Mouse (Mus musculus) spleen, postnatal 10 days (tissue): Measurements from ENCODE around the gene Trem2.

Experiments
- DNase-seq, 2 experiments: peaks; one replicate each; pipeline ENCODE4 v3.0.0; 2021 to 2022; ENCODE audit warnings: low spot score in 2 of 2

Trem2 gene

DNA sequence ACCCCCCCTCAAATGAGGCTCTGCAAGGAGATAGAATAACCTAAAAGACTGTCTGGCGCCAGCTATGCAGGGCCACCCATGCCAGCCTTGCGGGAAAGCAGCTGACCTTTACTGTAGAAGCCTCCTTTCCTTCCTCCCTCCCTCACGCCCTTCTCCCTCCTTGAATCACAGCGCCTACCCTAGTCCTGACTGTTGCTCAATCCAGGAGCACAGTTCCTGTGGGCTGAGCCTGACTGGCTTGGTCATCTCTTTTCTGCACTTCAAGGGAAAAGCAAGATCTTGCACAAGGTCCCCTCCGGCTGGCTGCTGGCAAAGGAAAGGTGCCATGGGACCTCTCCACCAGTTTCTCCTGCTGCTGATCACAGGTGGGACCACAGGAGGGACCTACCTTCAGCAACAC is at the start of gene Trem2:
Trem2 (plus strand) TSS at position 171 of the 400 bp plus-strand sequence.
- no peak for DNase-seq

DNA sequence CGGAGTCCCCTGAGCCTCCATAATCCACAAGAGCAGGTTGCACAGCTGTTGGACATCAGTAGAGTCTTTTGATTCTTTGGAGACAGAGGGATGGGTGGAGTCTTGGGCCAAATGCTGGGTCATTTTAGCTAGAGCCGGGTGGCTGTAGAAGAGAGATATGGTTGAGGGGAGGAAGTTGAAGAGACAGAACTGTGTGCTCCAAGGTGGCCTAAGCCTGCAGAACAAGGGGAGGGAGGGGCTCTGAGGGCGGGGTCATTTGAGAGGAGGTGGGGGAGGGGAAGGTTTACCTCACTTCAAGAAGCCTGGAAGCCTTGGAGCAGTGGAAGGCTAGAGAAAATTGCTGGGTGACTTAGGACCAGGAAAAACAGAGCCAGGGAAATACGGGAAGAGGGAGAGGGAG is 47.0 kb upstream of the Trem2 start, which contains the start of gene Treml2:
Treml2 (plus strand) TSS at position 296 of the 400 bp plus-strand sequence.
- peak in 1 of 2 experiments; percentile 47 for DNase-seq

- peak in 1 of 2 experiments; percentile 56 for DNase-seq
Measured at GRCm38 (mm10) chr17:48299756-48300155, 46.4 kb upstream of the Trem2 start.

GRCm38 (mm10) chr17:48300199-48300598 is 46.0 kb upstream of the Trem2 start:
- peak; percentile 71 for DNase-seq

DNA sequence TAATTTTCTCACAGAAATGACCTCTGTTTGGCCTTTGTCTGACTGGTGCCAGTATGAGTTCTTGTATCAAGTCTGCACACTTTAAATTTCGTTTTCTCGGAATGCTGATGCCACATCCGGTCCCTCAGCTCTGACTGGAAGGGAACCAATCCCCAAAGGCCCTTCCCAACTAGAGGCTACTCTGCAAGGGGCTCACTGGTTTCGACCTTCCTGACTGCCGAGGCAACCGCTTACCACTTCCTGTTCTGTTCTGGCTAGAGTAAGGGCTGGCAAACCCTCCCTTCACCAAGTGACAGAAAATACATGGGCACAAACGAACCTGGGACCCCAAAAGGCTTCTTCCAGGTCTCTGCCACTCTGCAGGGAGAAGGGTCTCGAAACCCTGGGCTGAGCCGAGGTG is 45.3 kb upstream of the Trem2 start:
- peak; percentile 32 to 55 for DNase-seq

DNA sequence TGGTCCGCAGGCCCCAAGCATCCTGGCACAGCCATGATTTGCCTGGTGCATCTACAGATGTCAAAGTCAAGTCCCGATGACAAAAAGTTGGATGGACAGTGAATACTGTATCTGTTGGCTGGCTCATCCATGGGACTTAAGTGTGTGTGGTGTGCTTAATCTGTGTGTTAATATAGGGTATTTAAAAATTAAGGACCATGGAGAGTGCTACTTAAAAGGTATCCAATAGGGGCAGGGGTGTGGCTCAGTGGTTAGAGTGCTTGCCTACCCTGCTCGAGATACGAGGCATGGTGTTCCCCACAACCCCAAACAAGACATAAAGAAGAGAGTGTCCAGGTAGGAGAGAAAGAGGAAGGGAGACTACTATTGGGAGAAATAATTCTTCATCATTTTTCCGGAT is 44.4 kb upstream of the Trem2 start:
- no peak for DNase-seq

DNA sequence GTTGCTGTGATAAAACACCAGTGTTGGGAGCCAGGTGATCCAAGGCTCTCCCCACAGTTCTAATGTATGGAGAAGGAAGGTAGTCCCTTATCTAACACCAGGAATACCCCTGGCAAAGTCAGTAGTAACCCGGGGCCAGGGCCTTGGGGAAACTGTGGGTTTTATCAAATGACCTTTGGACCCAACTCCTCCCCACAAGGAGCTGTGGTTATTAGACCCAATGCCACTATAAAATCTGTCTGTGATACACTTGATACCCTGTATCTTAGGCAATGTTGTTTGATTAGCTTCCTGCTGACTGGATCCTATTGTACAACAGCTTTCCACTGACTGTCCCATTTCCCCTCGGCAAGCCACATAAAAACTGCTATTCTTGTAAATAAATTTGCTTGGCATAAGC is 34.1 kb upstream of the Trem2 start:
- DNase-seq, result no peak

- peak in 1 of 2 experiments; percentile 45 for DNase-seq
Measured at GRCm38 (mm10) chr17:48315905-48316579, 30.2 kb upstream of the Trem2 start, which contains the start of gene B430306N03Rik. Gene B430306N03Rik, plus strand, starts transcription at chr17:48316141.

- no peak for DNase-seq
Measured at GRCm38 (mm10) chr17:48318686-48319085, 27.5 kb upstream of the Trem2 start.

GRCm38 (mm10) chr17:48321279-48321678 is 24.9 kb upstream of the Trem2 start:
- no peak for DNase-seq

GRCm38 (mm10) chr17:48323236-48323635 is 23.0 kb upstream of the Trem2 start:
- no peak for DNase-seq

GRCm38 (mm10) chr17:48324258-48324657 is 21.9 kb upstream of the Trem2 start:
- DNase-seq, result peak in 1 of 2 experiments; percentile 30

GRCm38 (mm10) chr17:48325093-48325492 is 21.1 kb upstream of the Trem2 start:
- DNase-seq, result no peak

GRCm38 (mm10) chr17:48325638-48326037 is 20.6 kb upstream of the Trem2 start:
- DNase-seq, result no peak

DNA sequence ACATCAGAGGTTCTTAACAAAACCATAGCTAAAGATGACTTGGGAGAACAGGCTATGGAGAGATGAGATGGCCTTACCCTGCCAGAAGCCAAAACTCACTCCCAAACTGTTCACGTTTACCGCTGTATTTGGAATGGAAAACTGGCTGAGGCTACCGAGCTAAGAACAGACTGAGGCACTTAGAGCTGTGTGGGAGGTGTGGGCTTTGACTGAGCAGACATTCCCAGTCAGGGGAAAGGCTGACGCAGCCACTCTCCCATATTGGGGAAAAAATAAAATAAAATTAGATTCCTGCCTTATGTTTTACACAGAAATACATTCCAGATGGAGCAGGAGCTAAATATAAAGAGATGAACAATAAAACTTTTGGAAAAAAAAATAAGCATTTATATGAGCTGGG is 19.5 kb upstream of the Trem2 start:
- DNase-seq, result no peak

DNA sequence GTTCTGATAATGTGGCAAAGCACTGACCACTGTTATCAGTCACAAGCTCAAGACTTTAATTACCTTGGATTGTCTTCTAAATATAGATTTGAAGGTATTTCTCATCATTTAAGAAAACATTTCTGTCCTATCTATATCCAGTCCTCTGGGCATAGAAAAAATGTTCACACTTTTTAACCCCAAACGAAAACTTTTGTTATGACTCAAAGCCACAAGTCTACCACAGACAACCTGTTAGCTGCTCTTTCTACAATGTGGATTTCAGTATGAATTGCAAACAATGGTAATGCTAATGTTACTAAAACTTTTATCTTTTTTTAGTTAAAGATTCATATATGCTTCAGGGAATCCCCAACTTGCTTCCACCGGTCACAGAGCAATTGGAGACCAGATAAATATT is 13.7 kb upstream of the Trem2 start:
- no peak for DNase-seq

GRCm38 (mm10) chr17:48334186-48334585 is 12.0 kb upstream of the Trem2 start:
- no peak for DNase-seq

DNA sequence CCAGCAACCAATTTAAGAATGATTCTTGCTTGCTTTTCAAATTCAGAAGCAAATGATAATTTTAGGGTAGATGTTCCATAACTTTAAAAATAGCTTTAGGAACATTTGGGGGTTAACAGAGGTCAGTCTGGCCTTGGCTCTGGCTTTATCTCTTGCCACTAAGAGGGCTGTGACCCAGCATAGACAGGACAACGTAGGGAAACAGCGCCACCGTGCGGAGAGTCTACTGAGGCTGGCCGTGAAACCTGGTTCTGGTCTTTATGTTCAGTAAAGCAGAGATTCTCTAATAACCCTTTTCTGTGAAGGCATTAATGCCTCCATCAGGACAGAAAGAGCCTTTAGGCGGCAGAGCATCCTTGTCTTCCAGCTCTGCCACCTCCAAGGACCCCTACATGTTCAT is 9.3 kb upstream of the Trem2 start:
- DNase-seq, result peak; percentile 87 to 94

- no peak for DNase-seq
Measured at GRCm38 (mm10) chr17:48340267-48340666, 5.9 kb upstream of the Trem2 start.

- no peak for DNase-seq
Measured at GRCm38 (mm10) chr17:48341947-48342346, 4.3 kb upstream of the Trem2 start.

- DNase-seq, result no peak
Measured at GRCm38 (mm10) chr17:48343065-48343464, 3.1 kb upstream of the Trem2 start.

- DNase-seq, result no peak
Measured at GRCm38 (mm10) chr17:48345824-48346223, 377 bp upstream of the Trem2 start.

GRCm38 (mm10) chr17:48346834-48347233 is 633 bp downstream of the Trem2 start:
- DNase-seq, result no peak

DNA sequence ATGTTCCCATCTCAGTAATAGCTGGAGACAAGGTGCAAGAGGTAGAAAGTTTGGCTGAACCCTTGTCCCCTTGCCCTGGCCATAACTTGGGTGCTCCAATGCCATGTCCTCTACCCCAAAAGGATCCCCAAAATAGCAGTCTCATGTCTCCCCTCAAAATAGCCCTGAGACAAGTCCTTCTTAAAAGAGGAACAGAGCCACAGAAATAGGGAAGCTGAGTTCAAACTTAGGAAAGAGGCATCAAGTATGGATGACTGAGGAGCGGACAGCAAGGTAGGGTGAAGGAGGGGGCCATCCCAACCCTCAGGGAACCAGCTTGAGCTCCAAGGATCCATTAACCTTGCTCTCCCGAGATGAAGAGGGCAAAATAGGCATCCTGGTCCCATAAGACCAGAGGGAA is 1.1 kb downstream of the Trem2 start:
- DNase-seq, result no peak
